Mouse (Mus musculus) lung, adult 2 months (tissue): ENCODE results near the gene Olfr1442. TPM values are rescaled to one million over a fixed set of nuclear protein-coding genes. Genes with fewer than 3 reads are reported as not detected.
A peak's percentile ranks its signal among the peaks of the same experiment; 100 is the strongest.
"Not testable (repeated sequence)": the region's sequence is repeated elsewhere in the genome, so short reads cannot be mapped to it uniquely, and the experiment has no call there.

Source experiments
- DNase-seq: peaks from one replicate; pipeline ENCODE4 v3.0.0; 2022
- H3K4me1 ChIP-seq: fragments of 200-500 bp; 2 replicates; pipeline ENCODE4 v1.6.1; 2011; ENCODE audit warnings: low read length; ENCODE audit not compliant: control insufficient read depth, insufficient read depth
- H3K4me3 ChIP-seq: fragments of 200-500 bp; replicated peaks from 2 replicates; pipeline ENCODE3; 2011; ENCODE audit warnings: low read depth, mild to moderate bottlenecking, control low read depth, low read length; ENCODE audit errors: extremely low read depth
- CTCF ChIP-seq: fragments of 200-500 bp; IDR thresholded peaks from 2 replicates; pipeline ENCODE4 v1.5.1; 2011; ENCODE audit warnings: mild to moderate bottlenecking, low read length, control low read depth; ENCODE audit not compliant: insufficient read depth
- POLR2A ChIP-seq: fragments of 200-500 bp; IDR thresholded peaks from 2 replicates; pipeline ENCODE4 v1.6.1; 2011; ENCODE audit warnings: low read depth, mild to moderate bottlenecking, control low read depth, low read length, borderline replicate concordance; ENCODE audit errors: extremely low read depth
- WGBS: fragments of 180-500 bp; shearing (Covaris S2); methylation state at CpG from one replicate; pipeline ENCODE4 v1.1.7; 2018; 5-methylcytosine and 5-hydroxymethylcytosine counted together
- polyA plus RNA-seq: library from polyadenylated mRNA; depleted of rRNA; stranded (reverse); fragments of >200 nt; gene quantifications from 2 replicates; pipeline ENCODE4 v1.2.3, GENCODE M21; 2012

Gene Olfr1442
- polyA plus RNA-seq, 1 experiment: not detected

DNA sequence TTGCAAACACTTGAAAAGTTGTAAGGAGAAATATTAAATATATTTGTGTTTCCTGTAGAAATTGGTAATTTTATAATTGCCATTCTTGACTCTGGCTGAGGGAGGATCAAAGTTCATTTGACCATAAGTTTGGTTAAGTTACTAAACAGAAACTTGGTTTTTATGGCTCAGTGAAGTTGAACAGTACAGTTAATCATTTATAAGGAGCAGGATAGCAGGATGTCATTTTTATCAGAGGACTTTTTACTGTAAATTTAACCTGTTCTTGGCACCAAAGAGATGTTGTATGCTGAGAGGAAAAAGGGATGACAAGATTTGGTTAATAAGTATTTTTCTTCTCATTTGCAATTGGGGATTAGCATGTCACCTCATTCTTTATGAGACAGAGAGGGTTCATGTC, 14.4 kb downstream of the Olfr1442 start:
- Histone ChIP-seq H3K4me3 (no peak overlapping the region), H3K4me1 (no peaks in the 10 kb centered on the region)
- DNase-seq: no peak
- TF ChIP-seq POLR2A: no peak
- no peak for TF ChIP-seq CTCF

DNA sequence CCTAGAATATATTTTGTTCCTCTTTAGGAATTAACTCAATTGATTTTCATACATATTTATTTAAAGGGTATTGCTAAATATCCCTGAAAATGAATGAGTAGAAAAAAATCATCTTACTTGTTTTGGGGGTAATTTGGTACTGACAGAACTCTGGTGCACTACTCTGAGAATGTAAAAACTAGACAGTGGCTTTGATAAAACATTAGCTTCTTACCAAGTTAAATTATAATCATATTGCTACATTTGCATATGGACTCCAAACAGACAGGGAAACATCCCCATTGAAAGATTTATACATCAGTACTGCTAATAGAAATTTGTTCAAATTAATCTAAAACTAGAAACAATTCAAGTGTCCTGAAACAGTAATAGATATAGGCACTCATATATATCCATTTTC, 15.0 kb downstream of the Olfr1442 start:
- TF ChIP-seq CTCF (no peak), POLR2A (no peak)
- H3K4me1 ChIP-seq: no peaks in the 10 kb centered on the region
- DNase-seq: no peak
- no peak overlapping the region for H3K4me3 ChIP-seq

- Histone ChIP-seq H3K4me1 (no peaks in the 10 kb centered on the region), H3K4me3 (no peak within 1 kb of the TSS)
- 68% methylated on average over 3 of the region's 3 CpGs for WGBS
- DNase-seq: no peak
- TF ChIP-seq POLR2A (no peak), CTCF (no peak)
Measured at GRCm38 (mm10) chr19:12695590-12695989, 25.4 kb downstream of the Olfr1442 start, which contains the start of gene Keg1. TSS of gene Keg1 (plus strand) at chr19:12695786.

DNA sequence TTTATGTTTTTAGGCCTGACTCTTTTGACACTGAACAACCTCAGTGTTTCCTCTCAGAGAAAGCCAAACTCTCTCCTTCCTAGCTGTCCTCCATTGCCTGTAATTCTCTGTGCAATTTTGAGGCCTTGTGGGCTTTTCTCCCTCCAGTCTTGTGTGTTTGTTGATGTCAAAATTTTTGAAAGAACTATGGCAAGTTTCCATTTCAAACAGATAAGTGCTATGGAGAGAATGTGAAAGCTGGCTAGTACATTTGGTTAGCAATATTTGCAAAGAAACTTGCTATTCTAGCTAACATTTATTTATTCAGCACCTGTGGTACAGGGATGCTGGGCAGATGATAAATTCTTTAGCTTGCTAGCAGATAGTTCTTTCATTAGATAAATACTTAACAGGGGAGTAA, 26.0 kb downstream of the Olfr1442 start:
- TF ChIP-seq POLR2A: no peak
- TF ChIP-seq CTCF: no peak
- Histone ChIP-seq H3K4me1 (no peaks in the 10 kb centered on the region), H3K4me3 (no peak overlapping the region)
- DNase-seq: no peak

- 67% methylated on average over 2 of the region's 2 CpGs for WGBS
- TF ChIP-seq POLR2A (no peak), CTCF (no peak)
- Histone ChIP-seq H3K4me3 (no peak overlapping the region), H3K4me1 (no peaks in the 10 kb centered on the region)
- DNase-seq: no peak
Measured at GRCm38 (mm10) chr19:12708458-12708857, 38.2 kb downstream of the Olfr1442 start.

DNA sequence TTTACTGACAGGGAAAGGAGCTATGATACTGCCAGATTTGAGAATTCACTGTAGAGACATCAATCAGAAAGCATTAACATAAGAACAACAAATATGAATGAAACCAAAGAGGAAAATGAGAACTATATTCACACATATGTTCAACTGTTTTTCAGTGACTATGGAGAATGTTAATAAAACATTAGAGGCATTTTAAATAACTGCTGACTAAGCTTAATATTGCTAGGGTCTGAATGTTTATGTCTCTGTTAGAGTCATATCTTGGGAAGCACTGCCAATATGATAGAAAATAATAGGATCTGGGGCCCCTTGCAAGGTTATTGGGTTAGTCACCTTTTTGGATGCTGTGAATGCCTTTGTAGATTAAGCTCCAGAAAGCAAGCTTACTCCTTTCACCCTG, 38.7 kb downstream of the Olfr1442 start:
- Histone ChIP-seq H3K4me3 (no peak overlapping the region), H3K4me1 (no peaks in the 10 kb centered on the region)
- TF ChIP-seq CTCF (no peak), POLR2A (no peak)
- no peak for DNase-seq

- WGBS: 68% methylated on average over 6 of the region's 6 CpGs
- no peak overlapping the region for H3K4me3 ChIP-seq
- DNase-seq: no peak
- no peaks in the 10 kb centered on the region for H3K4me1 ChIP-seq
- TF ChIP-seq POLR2A (no peak), CTCF (no peak)
Measured at GRCm38 (mm10) chr19:12719189-12719588, 49.0 kb downstream of the Olfr1442 start.

GRCm38 (mm10) chr19:12720463-12720862, 50.2 kb downstream of the Olfr1442 start:
- Histone ChIP-seq H3K4me3 (no peak overlapping the region), H3K4me1 (no peaks in the 10 kb centered on the region)
- no peak for DNase-seq
- WGBS: 35% methylated on average over 2 of the region's 2 CpGs
- TF ChIP-seq CTCF (no peak), POLR2A (no peak)

DNA sequence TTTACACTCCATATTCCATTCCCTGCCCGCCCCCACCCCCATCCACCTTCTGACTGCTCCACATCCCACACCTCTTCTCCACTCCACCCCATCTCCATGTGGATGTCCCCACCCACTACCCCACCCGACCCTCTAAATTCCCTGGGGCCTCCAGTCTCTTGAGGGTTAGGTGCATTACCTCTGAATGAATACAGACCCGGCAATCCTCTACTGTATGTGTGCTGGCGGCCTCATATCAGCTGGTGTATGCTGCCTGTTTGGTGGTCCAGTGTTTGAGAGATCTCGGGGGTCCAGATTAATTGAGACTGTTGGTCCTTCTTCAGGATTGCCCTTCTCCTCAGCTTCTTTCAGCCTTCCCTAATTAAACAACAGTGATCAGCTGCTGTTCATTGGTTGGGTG, 50.7 kb downstream of the Olfr1442 start:
- not testable (repeated sequence) for DNase-seq, H3K4me3 ChIP-seq, H3K4me1 ChIP-seq
- WGBS: 88% methylated on average over 5 of the region's 5 CpGs

GRCm38 (mm10) chr19:12721596-12721995, 51.4 kb downstream of the Olfr1442 start:
- WGBS: 89% methylated on average over 7 of the region's 7 CpGs
- H3K4me3 ChIP-seq, DNase-seq, H3K4me1 ChIP-seq: not testable (repeated sequence)

GRCm38 (mm10) chr19:12722308-12722707, 52.1 kb downstream of the Olfr1442 start:
- TF ChIP-seq POLR2A: no peak
- peak; percentile 60 for TF ChIP-seq CTCF
- WGBS: 57% methylated on average over 3 of the region's 3 CpGs
- Histone ChIP-seq H3K4me1 (no peaks in the 10 kb centered on the region), H3K4me3 (no peak overlapping the region)
- DNase-seq: peak; percentile 34
